Mouse (Mus musculus): ENCODE measurements around the gene Krt13. TPM values are rescaled to one million over a fixed set of nuclear protein-coding genes. Genes with fewer than 3 reads are reported as not detected.

The Krt13 gene
- polyA plus RNA-seq (2015; fragmentation: Nextera tagmentation; extraction: Ambion mirVana), result 0.24 and 0.37 TPM in 2 replicates

GRCm38 (mm10) chr11:100121466-100121865 lies at the start of gene Krt13:
Krt13 (minus strand) TSS chr11:100121566.
- no peak for ATAC-seq (ENCODE audit: low FRiP score)
- Histone ChIP-seq H3K4me3 (replicated peaks) (no peak within 1 kb of the TSS), H3K4me2 (no peak within 1 kb of the TSS), H3K9ac (replicated peaks) (no peak within 1 kb of the TSS), H3K4me1 (no peaks in the 10 kb centered on the region), H3K27ac (replicated peaks) (no peak within 1 kb of the TSS), H3K36me3 (no peaks in the 10 kb centered on the region), H3K27me3 (replicated peaks) (no peaks in the 10 kb centered on the region), H3K9me3 (replicated peaks) (no peaks in the 10 kb centered on the region)
- 71% methylated on average over 3 of the region's 3 CpGs for WGBS

GRCm38 (mm10) chr11:100168765-100169762 lies 47.7 kb upstream of the Krt13 start:
- peaks cover 3% of the 10 kb centered on the region; the same call in 1 of the 2 replicates for H3K4me1 ChIP-seq
- no peak overlapping the region for H3K4me2 ChIP-seq
- H3K9ac ChIP-seq (replicated peaks), result no peak overlapping the region
- no peak overlapping the region for H3K4me3 ChIP-seq (replicated peaks)
- 34% methylated on average over 14 of the region's 14 CpGs for WGBS
- no peak for ATAC-seq (ENCODE audit: low FRiP score)
- no peaks in the 10 kb centered on the region for H3K9me3 ChIP-seq (replicated peaks)
- H3K36me3 ChIP-seq, result no peaks in the 10 kb centered on the region
- no peaks in the 10 kb centered on the region for H3K27me3 ChIP-seq (replicated peaks)
- H3K27ac ChIP-seq (replicated peaks), result no peak overlapping the region

GRCm38 (mm10) chr11:100168071-100168470 lies 46.7 kb upstream of the Krt13 start:
- Histone ChIP-seq H3K27me3 (replicated peaks) (no peaks in the 10 kb centered on the region), H3K9ac (replicated peaks) (no peak overlapping the region), H3K4me3 (replicated peaks) (no peak overlapping the region), H3K4me1 (peaks cover 3% of the 10 kb centered on the region; the same call in 1 of the 2 replicates), H3K27ac (replicated peaks) (no peak overlapping the region), H3K36me3 (no peaks in the 10 kb centered on the region), H3K4me2 (no peak overlapping the region), H3K9me3 (replicated peaks) (no peaks in the 10 kb centered on the region)
- ATAC-seq (ENCODE audit: low FRiP score), result no peak
- 87% methylated on average over 8 of the region's 8 CpGs for WGBS

- Histone ChIP-seq H3K27ac (replicated peaks) (no peak overlapping the region), H3K9ac (replicated peaks) (no peak overlapping the region), H3K4me3 (replicated peaks) (no peak overlapping the region), H3K4me2 (no peak overlapping the region), H3K4me1 (peaks cover 3% of the 10 kb centered on the region; the same call in 1 of the 2 replicates), H3K27me3 (replicated peaks) (no peaks in the 10 kb centered on the region), H3K9me3 (replicated peaks) (no peaks in the 10 kb centered on the region), H3K36me3 (no peaks in the 10 kb centered on the region)
- no peak for ATAC-seq (ENCODE audit: low FRiP score)
- WGBS, result 67% methylated on average over 7 of the region's 7 CpGs
Measured at GRCm38 (mm10) chr11:100164392-100164791, 43.0 kb upstream of the Krt13 start.

GRCm38 (mm10) chr11:100157908-100158477 lies 36.6 kb upstream of the Krt13 start:
- no peak overlapping the region for H3K9ac ChIP-seq (replicated peaks)
- no peaks in the 10 kb centered on the region for H3K9me3 ChIP-seq (replicated peaks)
- no peaks in the 10 kb centered on the region for H3K36me3 ChIP-seq
- no peaks in the 10 kb centered on the region for H3K27me3 ChIP-seq (replicated peaks)
- H3K27ac ChIP-seq (replicated peaks), result no peak overlapping the region
- no peaks in the 10 kb centered on the region for H3K4me1 ChIP-seq
- no peak overlapping the region for H3K4me3 ChIP-seq (replicated peaks)
- no peak for ATAC-seq (ENCODE audit: low FRiP score)
- 58% methylated on average over 6 of the region's 6 CpGs for WGBS
- H3K4me2 ChIP-seq, result no peak overlapping the region

- 81% methylated on average over 3 of the region's 3 CpGs for WGBS
- Histone ChIP-seq H3K4me3 (replicated peaks) (no peak overlapping the region), H3K27ac (replicated peaks) (no peak overlapping the region), H3K4me1 (no peaks in the 10 kb centered on the region), H3K9ac (replicated peaks) (no peak overlapping the region), H3K9me3 (replicated peaks) (no peaks in the 10 kb centered on the region), H3K27me3 (replicated peaks) (no peaks in the 10 kb centered on the region), H3K4me2 (no peak overlapping the region), H3K36me3 (no peaks in the 10 kb centered on the region)
- ATAC-seq (ENCODE audit: low FRiP score), result no peak
Measured at GRCm38 (mm10) chr11:100157331-100157730, 36.0 kb upstream of the Krt13 start.

- no peak for ATAC-seq (ENCODE audit: low FRiP score)
- Histone ChIP-seq H3K9ac (replicated peaks) (no peak overlapping the region), H3K27me3 (replicated peaks) (no peaks in the 10 kb centered on the region), H3K4me2 (no peak overlapping the region), H3K4me1 (no peaks in the 10 kb centered on the region), H3K27ac (replicated peaks) (no peak overlapping the region), H3K4me3 (replicated peaks) (no peak overlapping the region), H3K36me3 (no peaks in the 10 kb centered on the region), H3K9me3 (replicated peaks) (no peaks in the 10 kb centered on the region)
- 76% methylated on average over 8 of the region's 8 CpGs for WGBS
Measured at GRCm38 (mm10) chr11:100155497-100156255, 34.3 kb upstream of the Krt13 start.

- no peak for ATAC-seq (ENCODE audit: low FRiP score)
- peaks cover 33% of the 10 kb centered on the region for H3K27me3 ChIP-seq (replicated peaks)
- no peaks in the 10 kb centered on the region for H3K9me3 ChIP-seq (replicated peaks)
- H3K4me3 ChIP-seq (replicated peaks), result no peak within 1 kb of the TSS
- H3K27ac ChIP-seq (replicated peaks), result no peak within 1 kb of the TSS
- H3K36me3 ChIP-seq, result no peaks in the 10 kb centered on the region
- no peak within 1 kb of the TSS for H3K4me2 ChIP-seq
- peaks cover 12% of the 10 kb centered on the region for H3K4me1 ChIP-seq
- no peak within 1 kb of the TSS for H3K9ac ChIP-seq (replicated peaks)
- WGBS, result 39% methylated on average over 9 of the region's 9 CpGs
Measured at GRCm38 (mm10) chr11:100148615-100149330, 27.4 kb upstream of the Krt13 start, which contains the start of gene Krt19. Krt19 (minus strand) TSS chr11:100148665.

- Histone ChIP-seq H3K4me3 (replicated peaks) (no peak overlapping the region), H3K9ac (replicated peaks) (no peak overlapping the region), H3K27ac (replicated peaks) (no peak overlapping the region), H3K4me1 (peaks cover 12% of the 10 kb centered on the region), H3K27me3 (replicated peaks) (peaks cover 34% of the 10 kb centered on the region), H3K4me2 (no peak overlapping the region), H3K36me3 (no peaks in the 10 kb centered on the region), H3K9me3 (replicated peaks) (no peaks in the 10 kb centered on the region)
- 61% methylated on average over 5 of the region's 5 CpGs for WGBS
- no peak for ATAC-seq (ENCODE audit: low FRiP score)
Measured at GRCm38 (mm10) chr11:100147566-100148353, 26.4 kb upstream of the Krt13 start.

- no peak overlapping the region for H3K27ac ChIP-seq (replicated peaks)
- no peaks in the 10 kb centered on the region for H3K9me3 ChIP-seq (replicated peaks)
- 6% methylated on average over 13 of the region's 13 CpGs for WGBS
- no peak overlapping the region for H3K9ac ChIP-seq (replicated peaks)
- peak overlapping the region; percentile 55 for H3K4me2 ChIP-seq
- peak overlapping the region; percentile 30 for H3K4me3 ChIP-seq (replicated peaks)
- H3K27me3 ChIP-seq (replicated peaks), result peaks cover 34% of the 10 kb centered on the region
- no peak for ATAC-seq (ENCODE audit: low FRiP score)
- no peaks in the 10 kb centered on the region for H3K36me3 ChIP-seq
- H3K4me1 ChIP-seq, result peaks cover 12% of the 10 kb centered on the region
Measured at GRCm38 (mm10) chr11:100145858-100146560, 24.6 kb upstream of the Krt13 start.

All from neural tube, embryonic 15.5 days (tissue).